Mouse (Mus musculus) spleen, postnatal 36 days (tissue): Measurements from ENCODE around the gene Gde1.

Experiments
- DNase-seq, 2 experiments: peaks; one replicate each; pipeline ENCODE4 v3.0.0; 2022; ENCODE audit warnings: low spot score in 2 of 2, mixed read lengths in 1 of 2

Gde1 gene

GRCm38 (mm10) chr7:118706488-118706887 is 910 bp upstream of the Gde1 start:
- DNase-seq: no peak

DNA sequence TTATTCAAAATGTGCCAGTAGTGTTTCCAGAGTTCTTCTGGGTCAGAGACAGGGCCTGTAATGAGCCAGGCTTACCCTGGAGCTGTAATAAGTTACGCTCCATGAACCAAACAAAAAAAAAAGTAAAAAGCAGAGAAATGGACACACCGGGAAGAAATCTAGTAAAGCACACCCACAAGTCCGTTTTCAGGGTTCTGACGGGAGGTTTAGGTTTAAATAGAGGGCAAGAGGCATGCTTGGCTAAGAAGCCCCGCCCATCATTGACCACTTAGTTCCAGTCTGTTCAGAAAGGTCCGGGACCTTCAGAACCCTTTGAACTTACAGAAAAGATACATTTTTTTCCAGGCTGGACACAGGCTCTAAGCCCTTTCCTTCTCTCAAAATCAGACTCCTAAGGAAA is 473 bp upstream of the Gde1 start:
- DNase-seq: peak in 1 of 2 experiments; percentile 5

GRCm38 (mm10) chr7:118704001-118704850 is 1.4 kb downstream of the Gde1 start:
- no peak for DNase-seq

GRCm38 (mm10) chr7:118703144-118703561 is 2.4 kb downstream of the Gde1 start:
- peak in 1 of 2 experiments; percentile 20 for DNase-seq

GRCm38 (mm10) chr7:118698882-118699281 is 6.7 kb downstream of the Gde1 start:
- DNase-seq: no peak

DNA sequence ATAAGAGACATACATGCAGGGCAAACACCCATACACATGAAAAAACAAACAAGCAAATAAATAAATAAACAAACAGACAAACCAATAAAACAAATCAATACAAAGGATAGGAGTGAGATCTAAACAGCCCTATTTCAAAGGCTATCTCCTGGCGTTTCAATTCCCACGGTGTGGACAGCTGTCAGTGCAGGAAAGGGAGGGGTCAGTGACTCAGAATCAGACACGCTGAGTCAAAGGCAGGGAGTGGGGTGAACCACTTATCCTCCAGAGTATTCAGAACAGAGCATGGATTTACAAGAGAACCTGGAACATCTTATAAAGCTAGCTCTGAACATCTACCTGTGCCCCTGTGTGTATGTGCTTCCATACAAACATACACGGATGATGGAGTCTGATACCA is 8.4 kb downstream of the Gde1 start:
- DNase-seq: no peak

- no peak for DNase-seq
These were observed 9.4 kb downstream of the Gde1 start for GRCm38 (mm10) chr7:118696146-118696545.

DNA sequence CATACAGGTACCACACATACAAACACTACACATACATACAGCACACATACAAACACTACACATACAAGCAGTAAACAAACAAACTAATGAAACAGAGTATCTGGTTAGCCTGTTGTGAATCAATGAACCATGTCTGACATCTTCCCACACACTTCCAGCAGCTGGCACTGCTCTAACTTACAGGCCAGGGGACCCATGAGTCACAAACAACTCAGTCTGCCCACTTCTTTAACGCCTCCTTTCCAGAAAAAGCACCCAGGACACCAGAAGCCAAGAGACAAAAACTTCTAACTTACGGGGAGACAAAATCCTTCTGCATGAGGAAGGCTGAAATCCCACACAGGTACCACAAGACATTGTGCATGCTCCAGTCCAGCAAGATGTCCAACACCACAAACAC is 14.3 kb downstream of the Gde1 start:
- DNase-seq: no peak

- DNase-seq: no peak
These were observed 16.5 kb downstream of the Gde1 start for GRCm38 (mm10) chr7:118689088-118689487.

- DNase-seq: peak; percentile 8 to 34
These were observed 17.4 kb downstream of the Gde1 start for GRCm38 (mm10) chr7:118688199-118688598.

DNA sequence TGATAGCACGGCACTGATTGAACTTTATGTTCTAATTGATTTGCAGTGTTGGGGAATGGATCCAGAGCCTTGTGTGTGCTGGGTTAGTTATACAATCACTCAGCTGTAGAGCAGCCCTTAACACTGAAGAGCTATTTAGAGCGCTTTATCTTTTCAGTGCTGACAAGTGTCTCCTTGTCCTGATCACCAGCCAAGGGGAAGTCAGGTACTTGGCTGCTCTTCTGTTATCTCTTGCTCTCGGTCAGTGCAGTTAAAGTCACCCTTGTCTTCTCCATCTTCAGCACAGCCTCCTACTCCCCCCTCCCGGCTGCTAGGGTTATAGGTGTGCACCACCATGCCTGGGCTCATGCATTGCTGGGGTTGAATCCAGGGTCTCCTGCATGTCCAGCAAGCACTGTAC is 28.8 kb downstream of the Gde1 start:
- DNase-seq: no peak

GRCm38 (mm10) chr7:118670142-118670541 is 35.4 kb downstream of the Gde1 start:
- no peak for DNase-seq

GRCm38 (mm10) chr7:118667773-118668172 is 37.8 kb downstream of the Gde1 start:
- no peak for DNase-seq

GRCm38 (mm10) chr7:118656730-118657129 is 48.8 kb downstream of the Gde1 start:
- no peak for DNase-seq

- DNase-seq: no peak
These were observed 52.8 kb downstream of the Gde1 start for GRCm38 (mm10) chr7:118652572-118653295.

DNA sequence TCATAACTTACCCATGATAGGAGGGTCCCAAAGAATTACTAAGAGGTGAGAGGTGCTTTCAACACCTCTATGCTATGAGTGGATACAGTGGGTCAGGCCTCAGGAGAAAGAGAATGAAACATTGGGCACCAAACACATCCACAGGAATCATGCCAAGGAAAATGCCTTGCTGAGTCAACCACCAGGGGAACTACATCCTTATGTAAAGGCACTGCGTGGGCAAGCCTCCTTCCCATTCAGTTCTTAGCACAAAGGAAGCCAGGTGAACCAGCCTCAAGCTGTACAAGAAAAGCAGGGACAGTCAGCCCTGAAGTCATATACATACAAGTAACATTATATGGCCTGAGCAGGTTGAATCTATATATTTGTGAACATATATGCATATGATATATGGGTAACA is 54.7 kb downstream of the Gde1 start:
- no peak for DNase-seq

GRCm38 (mm10) chr7:118650119-118650518 is 55.5 kb downstream of the Gde1 start:
- DNase-seq: no peak

DNA sequence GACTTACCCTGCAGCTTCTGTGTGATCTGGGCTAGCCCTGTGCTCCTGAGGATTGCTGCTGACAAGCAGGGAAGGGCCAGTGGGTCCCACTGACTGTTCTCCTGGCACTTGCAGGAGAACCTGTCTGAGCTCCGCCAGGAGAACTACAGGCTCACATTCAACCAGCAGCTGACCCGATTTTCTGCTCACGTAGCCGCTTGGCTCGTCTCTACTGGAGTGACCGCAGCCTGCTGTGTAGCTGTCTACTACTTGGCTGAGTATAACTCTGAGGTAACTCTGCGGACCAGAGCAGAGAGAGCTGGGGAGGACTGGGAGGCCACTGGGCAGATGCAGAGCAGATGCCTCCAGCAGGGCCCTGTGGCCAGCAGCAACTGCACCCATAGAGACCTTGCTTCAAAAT is 56.2 kb downstream of the Gde1 start:
- no peak for DNase-seq

GRCm38 (mm10) chr7:118646237-118646636 is 59.3 kb downstream of the Gde1 start:
- no peak for DNase-seq
